Mouse (Mus musculus): ENCODE measurements at regions not wholly inside any gene's neighbourhood (a gene's known extent, or its start where the extent isn't known, plus 50 kb on each side); places are given as distances from the start of the nearest gene placed in this dataset.

- Histone ChIP-seq H3K4me1 (ENCODE audit: control insufficient read depth, insufficient read depth, low read length) (no peaks in the 10 kb centered on the region), H3K27ac (replicated peaks; ENCODE audit: low read depth, low read length) (no peak overlapping the region), H3K27me3 (ENCODE audit: control insufficient read depth, insufficient read depth, low read length) (no peaks in the 10 kb centered on the region), H3K9ac (ENCODE audit: low read depth, low read length, severe bottlenecking) (no peak overlapping the region), H3K4me2 (replicated peaks; ENCODE audit: low read depth, low read length, severe bottlenecking) (no peak overlapping the region), H3K9me3 (ENCODE audit: control insufficient read depth, low read length) (no peaks in the 10 kb centered on the region), H3K4me3 (replicated peaks; ENCODE audit: low read length) (no peak overlapping the region), H3K36me3 (ENCODE audit: control insufficient read depth, insufficient read depth, low read length) (no peaks in the 10 kb centered on the region)
- ATAC-seq (ENCODE audit: low FRiP score, low read depth) (no peak), DNase-seq (ENCODE audit: low spot score) (no peak)
- TF ChIP-seq POLR2A (IDR thresholded peaks at IDR 0.05; ENCODE audit: borderline replicate concordance, extremely low read depth, insufficient read depth, insufficient read length) = no peak
- 95% methylated on average over 1 of the region's 1 CpGs for WGBS
Observed at GRCm38 (mm10) chr16:54120356-54120755, 1177.4 kb downstream of the Zpld1 start.

GRCm38 (mm10) chr16:54098696-54099095 is 1199.1 kb downstream of the Zpld1 start:
- no peak overlapping the region for H3K4me3 ChIP-seq (replicated peaks; ENCODE audit: low read length)
- H3K4me2 ChIP-seq (replicated peaks; ENCODE audit: low read depth, low read length, severe bottlenecking) = no peak overlapping the region
- no peaks in the 10 kb centered on the region for H3K4me1 ChIP-seq (ENCODE audit: control insufficient read depth, insufficient read depth, low read length)
- no peak for TF ChIP-seq POLR2A (IDR thresholded peaks at IDR 0.05; ENCODE audit: borderline replicate concordance, extremely low read depth, insufficient read depth, insufficient read length)
- no peaks in the 10 kb centered on the region for H3K9me3 ChIP-seq (ENCODE audit: control insufficient read depth, low read length)
- H3K27ac ChIP-seq (replicated peaks; ENCODE audit: low read depth, low read length) = no peak overlapping the region
- H3K36me3 ChIP-seq (ENCODE audit: control insufficient read depth, insufficient read depth, low read length) = no peaks in the 10 kb centered on the region
- no peaks in the 10 kb centered on the region for H3K27me3 ChIP-seq (ENCODE audit: control insufficient read depth, insufficient read depth, low read length)
- 71% methylated on average over 2 of the region's 2 CpGs for WGBS
- no peak for ATAC-seq (ENCODE audit: low FRiP score, low read depth)
- H3K9ac ChIP-seq (ENCODE audit: low read depth, low read length, severe bottlenecking) = no peak overlapping the region
- DNase-seq (ENCODE audit: low spot score) = no peak

- Histone ChIP-seq H3K27ac (replicated peaks; ENCODE audit: low read depth, low read length) (no peak overlapping the region), H3K4me1 (ENCODE audit: control insufficient read depth, insufficient read depth, low read length) (no peaks in the 10 kb centered on the region), H3K27me3 (ENCODE audit: control insufficient read depth, insufficient read depth, low read length) (no peaks in the 10 kb centered on the region), H3K9ac (ENCODE audit: low read depth, low read length, severe bottlenecking) (no peak overlapping the region), H3K36me3 (ENCODE audit: control insufficient read depth, insufficient read depth, low read length) (no peaks in the 10 kb centered on the region), H3K9me3 (ENCODE audit: control insufficient read depth, low read length) (no peaks in the 10 kb centered on the region), H3K4me3 (replicated peaks; ENCODE audit: low read length) (no peak overlapping the region), H3K4me2 (replicated peaks; ENCODE audit: low read depth, low read length, severe bottlenecking) (no peak overlapping the region)
- DNase-seq (ENCODE audit: low spot score) (no peak), ATAC-seq (ENCODE audit: low FRiP score, low read depth) (no peak)
- WGBS = 76% methylated on average over 2 of the region's 2 CpGs
- TF ChIP-seq POLR2A (IDR thresholded peaks at IDR 0.05; ENCODE audit: borderline replicate concordance, extremely low read depth, insufficient read depth, insufficient read length) = no peak
Observed at GRCm38 (mm10) chr16:54092206-54092605, 1205.6 kb downstream of the Zpld1 start.

- Histone ChIP-seq H3K27ac (replicated peaks; ENCODE audit: low read depth, low read length) (no peak overlapping the region), H3K4me1 (ENCODE audit: control insufficient read depth, insufficient read depth, low read length) (no peaks in the 10 kb centered on the region), H3K27me3 (ENCODE audit: control insufficient read depth, insufficient read depth, low read length) (no peaks in the 10 kb centered on the region), H3K36me3 (ENCODE audit: control insufficient read depth, insufficient read depth, low read length) (no peaks in the 10 kb centered on the region), H3K4me2 (replicated peaks; ENCODE audit: low read depth, low read length, severe bottlenecking) (no peak overlapping the region), H3K9me3 (ENCODE audit: control insufficient read depth, low read length) (no peaks in the 10 kb centered on the region), H3K9ac (ENCODE audit: low read depth, low read length, severe bottlenecking) (no peak overlapping the region), H3K4me3 (replicated peaks; ENCODE audit: low read length) (no peak overlapping the region)
- WGBS = 88% methylated on average over 2 of the region's 2 CpGs
- TF ChIP-seq POLR2A (IDR thresholded peaks at IDR 0.05; ENCODE audit: borderline replicate concordance, extremely low read depth, insufficient read depth, insufficient read length) = no peak
- DNase-seq (ENCODE audit: low spot score) = no peak
- ATAC-seq (ENCODE audit: low FRiP score, low read depth) = no peak
Observed at GRCm38 (mm10) chr16:54091061-54091765, 1206.6 kb downstream of the Zpld1 start.

- Histone ChIP-seq H3K27ac (replicated peaks; ENCODE audit: low read depth, low read length) (no peak overlapping the region), H3K4me3 (replicated peaks; ENCODE audit: low read length) (no peak overlapping the region), H3K4me1 (ENCODE audit: control insufficient read depth, insufficient read depth, low read length) (no peaks in the 10 kb centered on the region), H3K36me3 (ENCODE audit: control insufficient read depth, insufficient read depth, low read length) (no peaks in the 10 kb centered on the region), H3K27me3 (ENCODE audit: control insufficient read depth, insufficient read depth, low read length) (no peaks in the 10 kb centered on the region), H3K9me3 (ENCODE audit: control insufficient read depth, low read length) (no peaks in the 10 kb centered on the region), H3K4me2 (replicated peaks; ENCODE audit: low read depth, low read length, severe bottlenecking) (no peak overlapping the region), H3K9ac (ENCODE audit: low read depth, low read length, severe bottlenecking) (no peak overlapping the region)
- ATAC-seq (ENCODE audit: low FRiP score, low read depth) (no peak), DNase-seq (ENCODE audit: low spot score) (no peak)
- 78% methylated on average over 2 of the region's 2 CpGs for WGBS
- TF ChIP-seq POLR2A (IDR thresholded peaks at IDR 0.05; ENCODE audit: borderline replicate concordance, extremely low read depth, insufficient read depth, insufficient read length) = no peak
Observed at GRCm38 (mm10) chr16:54080518-54080917, 1217.3 kb downstream of the Zpld1 start.
